Mouse (Mus musculus): ENCODE results near the gene Prok1.

Prok1 gene

GRCm38 (mm10) chr3:107238051-107238450, 1.5 kb downstream of the Prok1 start:
- DNase-seq (ENCODE audit: low spot score) = peak; percentile 51

- no peak for DNase-seq (ENCODE audit: low spot score)
These were observed 5.6 kb downstream of the Prok1 start for GRCm38 (mm10) chr3:107233945-107234344.

- peak; percentile 59 for DNase-seq (ENCODE audit: low spot score)
These were observed 6.1 kb downstream of the Prok1 start for GRCm38 (mm10) chr3:107233351-107233813.

- DNase-seq (ENCODE audit: low spot score) = no peak
These were observed 8.3 kb downstream of the Prok1 start for GRCm38 (mm10) chr3:107231202-107231601.

- peak; percentile 71 for DNase-seq (ENCODE audit: low spot score)
These were observed 9.0 kb downstream of the Prok1 start, which contains the start of gene A630076J17Rik for GRCm38 (mm10) chr3:107230527-107230926. Gene A630076J17Rik, plus strand, starts transcription at chr3:107230614.

GRCm38 (mm10) chr3:107229822-107230221, 9.7 kb downstream of the Prok1 start:
- DNase-seq (ENCODE audit: low spot score) = peak; percentile 44

- peak; percentile 56 for DNase-seq (ENCODE audit: low spot score)
These were observed 10.3 kb downstream of the Prok1 start for GRCm38 (mm10) chr3:107229221-107229620.

- no peak for DNase-seq (ENCODE audit: low spot score)
These were observed 13.7 kb downstream of the Prok1 start for GRCm38 (mm10) chr3:107225820-107226219.

- DNase-seq (ENCODE audit: low spot score) = no peak
These were observed 16.3 kb downstream of the Prok1 start for GRCm38 (mm10) chr3:107223230-107223629.

GRCm38 (mm10) chr3:107221608-107222007, 17.9 kb downstream of the Prok1 start, which contains the start of gene Cym:
Gene Cym, minus strand, starts transcription at chr3:107221732.
- no peak for DNase-seq (ENCODE audit: low spot score)

GRCm38 (mm10) chr3:107218572-107218971, 20.9 kb downstream of the Prok1 start:
- DNase-seq (ENCODE audit: low spot score) = no peak

GRCm38 (mm10) chr3:107217101-107217480, 22.4 kb downstream of the Prok1 start:
- DNase-seq (ENCODE audit: low spot score) = peak; percentile 50

- no peak for DNase-seq (ENCODE audit: low spot score)
These were observed 23.0 kb downstream of the Prok1 start for GRCm38 (mm10) chr3:107216400-107217100.

GRCm38 (mm10) chr3:107214606-107215005, 24.9 kb downstream of the Prok1 start:
- no peak for DNase-seq (ENCODE audit: low spot score)

GRCm38 (mm10) chr3:107207625-107208253, 31.8 kb downstream of the Prok1 start:
- no peak for DNase-seq (ENCODE audit: low spot score)

- DNase-seq (ENCODE audit: low spot score) = no peak
These were observed 32.9 kb downstream of the Prok1 start for GRCm38 (mm10) chr3:107206490-107207150.

GRCm38 (mm10) chr3:107205994-107206393, 33.5 kb downstream of the Prok1 start:
- DNase-seq (ENCODE audit: low spot score) = peak; percentile 27

- DNase-seq (ENCODE audit: low spot score) = no peak
These were observed 34.3 kb downstream of the Prok1 start for GRCm38 (mm10) chr3:107205170-107205569.

- no peak for DNase-seq (ENCODE audit: low spot score)
These were observed 35.1 kb downstream of the Prok1 start for GRCm38 (mm10) chr3:107204413-107204812.

GRCm38 (mm10) chr3:107201310-107202180, 38.0 kb downstream of the Prok1 start:
- no peak for DNase-seq (ENCODE audit: low spot score)

GRCm38 (mm10) chr3:107188226-107188899, 51.1 kb downstream of the Prok1 start:
- DNase-seq (ENCODE audit: low spot score) = no peak
